Mouse (Mus musculus) left cerebral cortex, adult 9 months (tissue): ENCODE measurements around the gene Fpr-rs3.

ENCODE experiments used
- DNase-seq, 2 experiments: peaks; one replicate each; pipeline ENCODE4 v3.0.0; 2022; ENCODE audit warnings: low spot score in 2 of 2

The Fpr-rs3 gene

DNA sequence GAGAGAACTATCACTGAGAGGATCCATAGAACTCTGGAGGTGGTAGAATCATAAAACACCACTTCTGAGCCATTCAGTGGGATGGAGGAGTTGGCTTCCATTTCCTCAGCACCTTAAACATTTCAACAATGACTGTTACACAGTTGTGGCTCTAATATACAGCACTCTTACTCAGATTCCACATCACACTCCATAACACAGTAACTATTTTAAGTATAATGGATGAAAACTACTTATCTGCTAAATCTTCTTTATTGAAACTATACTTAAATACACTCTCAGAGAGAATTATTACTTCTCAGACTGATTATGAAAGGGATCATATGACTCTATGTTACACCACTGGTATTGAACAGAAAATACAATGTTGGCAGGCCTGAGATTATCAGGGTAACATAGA lies at the start of gene Fpr-rs3:
TSS of gene Fpr-rs3 (minus strand) at position 101 of the 400 bp plus-strand sequence.
- DNase-seq, result no peak

- DNase-seq, result no peak
Measured at GRCm38 (mm10) chr17:20596323-20596722, 28.4 kb downstream of the Fpr-rs3 start, which contains the start of gene Vmn2r110. Vmn2r110 (minus strand) TSS chr17:20596423.
